Mouse (Mus musculus): ENCODE measurements around the gene Rlf.
"Not testable (repeated sequence)": the region's sequence is repeated elsewhere in the genome, so short reads cannot be mapped to it uniquely, and the experiment has no call there.

The Rlf gene

GRCm38 (mm10) chr4:121166697-121167096 is 48.2 kb downstream of the Rlf start:
- DNase-seq (ENCODE audit: low spot score): not testable (repeated sequence)

DNA sequence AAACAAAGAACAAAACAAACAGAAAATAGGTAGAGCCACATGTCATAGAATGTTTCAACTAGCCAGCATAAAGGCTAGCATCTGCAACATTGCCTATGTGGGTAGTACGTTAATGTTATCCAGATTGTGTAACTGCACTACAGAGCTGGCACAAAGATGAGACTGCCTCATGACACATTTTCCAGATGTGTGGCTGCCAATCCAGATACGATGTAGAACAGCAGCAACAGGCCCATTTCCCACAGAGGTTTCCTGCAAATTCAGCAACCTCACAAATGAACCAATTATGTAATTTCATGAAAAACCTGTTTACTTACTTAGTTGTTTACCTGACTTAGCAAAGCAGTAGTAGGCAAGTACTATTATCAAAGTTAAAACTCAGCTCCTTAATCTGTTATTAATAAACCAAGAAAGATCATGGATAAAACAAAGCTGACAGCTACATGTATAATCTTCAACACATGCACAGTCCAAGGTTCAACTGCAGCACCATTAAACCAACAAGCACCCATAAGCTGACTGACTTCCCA is 51.3 kb downstream of the Rlf start:
- no peak for DNase-seq (ENCODE audit: low spot score)

- DNase-seq (ENCODE audit: low spot score): no peak
Measured at GRCm38 (mm10) chr4:121109126-121109525, 105.8 kb downstream of the Rlf start, which contains the start of gene Tmco2. Gene Tmco2, minus strand, starts transcription at chr4:121109226.

DNA sequence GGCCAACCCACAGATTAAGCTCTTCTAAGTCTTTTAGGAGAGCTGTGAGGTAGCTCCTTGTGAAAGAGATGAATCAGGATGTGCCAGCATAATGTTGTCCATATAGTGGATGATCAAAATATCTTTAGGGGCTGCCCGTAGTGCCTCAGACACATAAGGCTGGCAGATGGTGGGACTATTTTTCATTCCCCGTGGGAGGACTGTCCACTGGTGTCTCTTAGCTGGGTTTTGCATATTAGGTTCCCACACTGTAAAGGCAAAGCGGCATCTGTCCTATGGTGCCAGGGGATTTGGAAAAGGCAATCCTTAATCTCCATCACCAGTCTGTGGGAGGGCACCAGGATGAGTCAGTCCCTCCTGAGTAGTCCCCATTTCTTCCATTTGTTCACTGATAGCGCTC is 111.6 kb downstream of the Rlf start:
- no peak for DNase-seq (ENCODE audit: low spot score)

GRCm38 (mm10) chr4:121097650-121098378 is 117.1 kb downstream of the Rlf start, which contains the start of gene Zmpste24:
Gene Zmpste24, minus strand, starts transcription at chr4:121098241.
- DNase-seq (ENCODE audit: low spot score): peak; percentile 87

Data from yolk sac, embryonic 10.5 days (tissue).